Mouse (Mus musculus) T-helper 2 cell (primary cell): ENCODE results near the gene Epha5.

Experiments used
- in situ Hi-C: fragments of 300-600 bp; cut with MboI, MseI; formaldehyde crosslinking; loops from one replicate; pipeline ENCODE4 v1.15.1; 2025; ENCODE audit warnings: high pct_unique_total_duplicates

Epha5 gene

GRCm38 (mm10) chr5:84313619-84314018, 103.6 kb downstream of the Epha5 start:
- in situ Hi-C loops: no loop called here

DNA sequence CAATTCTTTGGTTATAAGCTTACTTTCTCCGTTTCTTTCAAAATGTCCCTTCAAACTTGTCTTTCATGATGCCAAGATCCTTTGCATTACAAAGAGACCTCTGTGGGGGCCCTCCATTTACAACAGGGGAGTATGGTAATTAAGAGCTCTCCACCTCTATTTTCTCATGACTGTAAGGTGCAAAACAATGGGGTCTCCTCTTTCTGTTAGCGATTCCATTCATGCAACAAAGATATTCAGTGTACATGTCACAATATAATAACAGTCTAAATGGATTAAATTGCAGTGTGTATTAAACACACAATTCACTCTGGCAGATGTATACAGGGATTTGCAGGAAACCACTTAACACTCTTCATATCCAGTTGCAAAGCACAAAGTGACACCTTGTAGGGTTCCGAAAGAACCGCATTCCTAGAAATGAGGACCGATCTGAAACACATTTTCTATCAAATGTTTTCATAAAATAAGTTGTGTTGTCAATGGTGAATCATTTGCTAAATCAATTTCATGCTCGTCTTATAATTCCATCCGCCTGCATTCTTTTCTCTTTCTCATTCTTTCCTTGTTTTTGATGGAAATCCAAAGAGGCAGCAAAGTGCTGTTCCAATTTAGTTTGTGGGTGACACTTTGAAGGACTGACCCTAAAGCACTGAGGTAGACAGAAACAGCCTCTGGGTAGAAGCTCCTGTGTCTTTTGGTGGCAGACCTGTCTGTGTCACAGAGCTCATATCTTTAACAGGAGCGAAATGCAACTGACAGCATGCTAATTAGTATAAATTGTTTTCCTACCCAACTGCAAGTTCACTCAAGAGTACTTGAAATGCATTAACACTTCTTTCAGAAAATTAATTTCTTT, 118.1 kb downstream of the Epha5 start:
- in situ Hi-C loops: no loop called here

- in situ Hi-C loops: no loop called here
Measured at GRCm38 (mm10) chr5:84289429-84289977, 127.7 kb downstream of the Epha5 start.

DNA sequence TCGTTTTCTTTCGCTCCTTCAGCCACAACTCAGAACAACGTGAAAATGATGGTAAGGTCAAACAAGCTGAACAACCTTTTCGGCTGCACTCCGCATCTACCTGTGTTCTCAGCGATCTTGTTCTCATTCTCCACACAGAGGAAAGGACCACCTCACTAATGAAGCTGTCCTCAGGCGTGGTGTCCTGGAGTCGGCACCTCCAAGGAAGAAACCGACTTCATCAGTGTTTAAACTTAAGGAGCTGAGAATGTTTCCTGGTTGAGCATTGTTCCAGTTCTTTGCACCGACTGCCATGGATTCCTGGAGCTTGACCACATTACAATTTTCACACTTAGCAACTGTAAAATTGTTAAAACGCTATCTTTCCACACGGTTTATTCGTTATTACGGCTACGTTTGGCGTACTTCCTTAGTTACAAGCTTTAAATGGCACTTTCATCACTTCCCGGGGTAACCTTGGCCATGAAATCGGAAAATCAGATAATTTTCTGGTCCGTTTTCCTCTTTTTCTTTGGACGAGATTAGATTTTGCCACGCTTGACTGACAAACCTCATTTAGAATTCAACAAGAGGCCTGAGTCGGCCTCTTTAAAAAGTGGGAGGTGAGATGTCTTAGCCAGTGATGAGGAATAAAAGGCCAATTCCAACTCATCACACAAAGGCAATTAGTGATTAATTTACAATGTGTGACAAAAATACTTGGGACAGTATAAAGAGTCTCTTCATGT, 135.7 kb downstream of the Epha5 start:
- in situ Hi-C loops: no loop called here

DNA sequence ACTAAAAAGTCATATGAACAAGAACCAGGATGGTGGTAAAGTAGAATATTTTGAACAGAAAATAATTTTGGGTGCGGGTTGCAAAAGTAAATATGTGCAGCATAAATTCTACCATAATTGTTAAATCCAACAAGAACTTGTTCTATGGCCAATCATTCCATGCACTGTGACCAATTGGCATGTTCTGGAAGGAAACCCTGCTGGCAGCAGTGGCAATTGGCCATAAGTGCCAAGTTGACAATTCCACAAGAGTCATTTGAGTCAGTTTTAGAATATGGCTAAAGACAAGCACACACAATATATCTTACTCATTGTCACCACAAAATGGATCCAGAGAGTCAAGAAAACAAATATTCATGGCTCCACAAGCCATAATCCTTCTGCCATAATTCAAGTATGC, 140.2 kb downstream of the Epha5 start:
- in situ Hi-C loops: no loop called here

DNA sequence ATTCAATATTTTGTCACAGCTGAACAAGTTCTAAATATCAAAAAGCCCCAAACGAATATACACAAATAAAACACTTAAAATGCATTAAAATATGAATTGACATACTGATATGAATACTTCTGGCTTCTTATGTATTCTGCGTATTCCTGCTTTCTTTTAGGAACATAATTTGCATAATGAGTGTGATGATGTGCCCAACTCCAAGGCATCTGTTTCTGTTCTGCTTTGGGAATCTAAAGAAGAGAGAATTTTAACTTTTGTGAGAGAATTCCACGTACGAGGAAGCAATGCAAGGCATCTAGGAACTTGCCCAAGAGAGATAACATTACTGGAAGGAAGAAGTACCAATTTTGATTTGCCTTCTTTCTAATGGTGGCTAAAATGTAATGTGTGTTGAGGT, 151.8 kb downstream of the Epha5 start:
- in situ Hi-C loops: no loop called here

- in situ Hi-C loops: no loop called here
Measured at GRCm38 (mm10) chr5:84263999-84264398, 153.2 kb downstream of the Epha5 start.

DNA sequence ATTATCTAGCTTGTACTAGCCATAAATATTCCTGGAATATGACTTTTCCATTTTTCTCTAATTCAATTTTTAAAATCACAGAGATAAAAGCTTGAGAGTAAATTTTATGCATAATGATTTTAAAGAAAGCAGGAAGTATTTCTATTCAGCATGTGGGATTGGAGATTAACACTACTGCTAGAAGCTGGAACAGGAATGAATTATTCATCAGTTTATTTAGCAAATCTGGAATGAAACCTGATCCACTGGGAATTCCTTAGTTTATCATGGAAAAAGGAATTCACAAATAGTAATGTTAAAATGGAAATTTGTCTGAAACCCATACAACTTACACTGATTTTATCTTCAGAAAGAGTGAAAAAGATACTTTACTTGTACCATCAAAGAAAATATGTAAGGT, 187.2 kb downstream of the Epha5 start:
- in situ Hi-C loops: no loop called here

DNA sequence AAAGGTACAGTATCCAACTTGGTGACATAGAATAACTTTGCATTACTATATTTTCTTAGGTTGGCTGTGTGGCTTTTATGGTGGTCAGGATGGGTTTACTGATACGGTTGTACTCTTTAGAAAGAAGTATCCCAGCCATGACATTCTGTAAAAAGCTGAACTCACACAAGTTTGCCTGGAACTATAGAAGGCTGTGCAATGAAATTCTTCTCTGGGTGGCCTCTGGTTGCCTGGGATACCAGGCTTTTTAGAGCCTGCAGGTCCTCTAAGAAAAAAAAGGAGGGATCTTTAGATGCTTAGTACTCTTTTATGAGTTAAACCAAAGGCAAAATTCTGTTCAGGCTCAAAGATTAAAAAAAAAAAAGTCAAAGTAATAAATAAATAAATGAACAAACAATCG, 208.6 kb downstream of the Epha5 start:
- in situ Hi-C loops: no loop called here

GRCm38 (mm10) chr5:84193348-84193747, 223.8 kb downstream of the Epha5 start:
- in situ Hi-C loops: no loop called here

GRCm38 (mm10) chr5:84184189-84184588, 233.0 kb downstream of the Epha5 start:
- in situ Hi-C loops: no loop called here

GRCm38 (mm10) chr5:84153095-84153494, 264.1 kb downstream of the Epha5 start:
- in situ Hi-C loops: no loop called here

- in situ Hi-C loops: no loop called here
Measured at GRCm38 (mm10) chr5:84142138-84142537, 275.0 kb downstream of the Epha5 start.

DNA sequence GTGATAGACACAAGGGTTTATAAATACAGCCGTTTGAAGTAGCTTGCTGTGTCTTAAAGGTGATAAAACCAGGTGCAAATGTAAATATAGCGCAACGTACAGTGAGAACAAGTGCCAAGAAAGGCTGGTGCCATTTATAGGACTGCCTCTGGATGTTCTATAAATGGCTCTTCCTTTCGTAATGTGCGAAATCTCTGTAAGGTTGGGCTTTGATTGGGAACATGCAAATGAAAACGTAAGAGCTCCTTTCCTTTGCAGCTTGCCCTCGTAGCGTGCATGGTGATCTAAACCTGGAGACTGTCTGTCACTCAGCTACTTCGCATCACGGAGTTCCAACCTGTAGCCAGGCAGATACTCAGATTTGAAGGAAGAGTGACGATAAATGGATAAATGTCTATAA, 321.2 kb downstream of the Epha5 start:
- in situ Hi-C loops: no loop called here

DNA sequence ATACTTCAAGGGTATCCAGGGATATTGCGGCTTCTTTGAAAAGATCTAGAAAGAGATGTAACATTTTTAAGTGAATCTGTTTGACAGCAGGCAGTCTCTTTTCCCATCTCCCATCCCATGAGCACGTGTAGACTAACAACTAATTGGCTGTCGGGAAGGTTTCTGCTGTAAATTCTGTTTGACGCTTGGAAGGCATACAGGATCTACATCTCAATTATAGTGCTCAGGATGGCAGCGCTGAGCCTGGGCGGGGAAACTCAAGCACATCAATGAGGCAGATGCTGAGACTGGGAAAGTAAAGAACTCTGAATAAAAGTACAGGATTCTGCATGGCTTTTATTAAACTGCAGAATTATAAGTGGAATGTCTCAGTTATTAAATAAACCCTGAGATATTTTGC, 335.9 kb downstream of the Epha5 start:
- in situ Hi-C loops: no loop called here

DNA sequence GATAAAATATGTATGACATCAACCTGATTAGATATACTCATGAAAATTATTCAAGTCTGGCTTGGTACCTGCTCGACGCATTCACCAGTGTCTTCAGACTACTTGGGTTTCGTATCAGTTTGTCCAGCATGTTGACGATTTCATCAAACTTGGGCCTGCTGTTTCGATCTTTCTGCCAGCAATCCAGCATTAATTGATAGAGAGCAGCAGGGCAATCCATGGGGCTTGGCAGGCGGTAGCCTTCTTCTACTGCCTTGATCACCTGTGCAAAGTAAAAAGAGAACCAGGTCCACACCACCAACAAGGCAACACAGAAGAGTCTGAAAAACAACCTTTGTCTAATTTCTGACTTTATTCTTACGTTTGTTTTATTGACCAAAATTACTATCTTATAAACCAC, 346.2 kb downstream of the Epha5 start:
- in situ Hi-C loops: no loop called here

- in situ Hi-C loops: no loop called here
Measured at GRCm38 (mm10) chr5:84053880-84054279, 363.3 kb downstream of the Epha5 start.

- in situ Hi-C loops: no loop called here
Measured at GRCm38 (mm10) chr5:84037250-84037963, 379.8 kb downstream of the Epha5 start.
